Mouse (Mus musculus) intestine, postnatal 0 days (tissue): ENCODE results near the gene Rmi2. TPM values are rescaled to one million over a fixed set of nuclear protein-coding genes. Genes with fewer than 3 reads are reported as not detected.

Experiments used
- ATAC-seq: fragments of 200-750 bp; cut with Nextera tagmentation; 2 replicates; pipeline ENCODE4 v1.8.0; 2017; ENCODE audit warnings: mild to moderate bottlenecking, moderate TSS enrichment, moderate library complexity
- H3K27ac ChIP-seq: fragments of 300-500 bp; sonication (generic); 2 replicates; pipeline ENCODE4 v1.5.1; 2014; ENCODE audit warnings: mild to moderate bottlenecking, low read depth, low read length, moderate library complexity
- H3K27me3 ChIP-seq: fragments of 300-500 bp; sonication (generic); replicated peaks from 2 replicates; pipeline ENCODE4 v1.6.1; 2014; ENCODE audit warnings: low read length, mixed read lengths; ENCODE audit not compliant: control insufficient read depth, insufficient read depth
- H3K36me3 ChIP-seq: fragments of 300-500 bp; sonication (generic); 2 replicates; pipeline ENCODE4 v1.6.1; 2014; ENCODE audit warnings: mild to moderate bottlenecking, moderate library complexity; ENCODE audit not compliant: control insufficient read depth, insufficient read depth
- H3K4me1 ChIP-seq: fragments of 300-500 bp; sonication (generic); replicated peaks from 2 replicates; pipeline ENCODE4 v1.6.1; 2014; ENCODE audit warnings: antibody characterized with exemption, low read length, mixed read lengths; ENCODE audit not compliant: control insufficient read depth, insufficient read depth
- H3K4me2 ChIP-seq: fragments of 300-500 bp; sonication (generic); replicated peaks from 2 replicates; pipeline ENCODE4 v1.6.1; 2014; ENCODE audit warnings: low read depth, mild to moderate bottlenecking, moderate library complexity
- H3K4me3 ChIP-seq: fragments of 300-500 bp; sonication (generic); 2 replicates; pipeline ENCODE4 v1.5.1; 2014; ENCODE audit warnings: low read depth, low read length
- H3K9ac ChIP-seq: fragments of 300-500 bp; sonication (generic); 2 replicates; pipeline ENCODE4 v1.6.1; 2014; ENCODE audit warnings: mild to moderate bottlenecking, low read depth, low read length
- H3K9me3 ChIP-seq: fragments of 300-500 bp; sonication (generic); 2 replicates; pipeline ENCODE4 v1.6.1; 2016; ENCODE audit warnings: mixed run types; ENCODE audit not compliant: control insufficient read depth
- CTCF ChIP-seq: sonication (generic); IDR thresholded peaks from 2 replicates; pipeline ENCODE4 v1.5.1; 2016; ENCODE audit warnings: low read depth, mild to moderate bottlenecking, control low read depth, antibody characterized with exemption, moderate library complexity
- WGBS: fragments of 180-500 bp; shearing (Covaris S2); extraction: QIAGEN DNeasy Blood & Tissue Kit; methylation state at CpG from one replicate; pipeline ENCODE4 v1.1.7; 2014; 5-methylcytosine and 5-hydroxymethylcytosine counted together
- polyA plus RNA-seq: library from polyadenylated mRNA; unstranded; fragments of >200 nt; fragmentation: Nextera tagmentation; extraction: Ambion mirVana; gene quantifications from 2 replicates; pipeline ENCODE4 v1.2.1, GENCODE M21; 2015

The Rmi2 gene
- polyA plus RNA-seq: 0.53 and 0.88 TPM in 2 replicates

DNA sequence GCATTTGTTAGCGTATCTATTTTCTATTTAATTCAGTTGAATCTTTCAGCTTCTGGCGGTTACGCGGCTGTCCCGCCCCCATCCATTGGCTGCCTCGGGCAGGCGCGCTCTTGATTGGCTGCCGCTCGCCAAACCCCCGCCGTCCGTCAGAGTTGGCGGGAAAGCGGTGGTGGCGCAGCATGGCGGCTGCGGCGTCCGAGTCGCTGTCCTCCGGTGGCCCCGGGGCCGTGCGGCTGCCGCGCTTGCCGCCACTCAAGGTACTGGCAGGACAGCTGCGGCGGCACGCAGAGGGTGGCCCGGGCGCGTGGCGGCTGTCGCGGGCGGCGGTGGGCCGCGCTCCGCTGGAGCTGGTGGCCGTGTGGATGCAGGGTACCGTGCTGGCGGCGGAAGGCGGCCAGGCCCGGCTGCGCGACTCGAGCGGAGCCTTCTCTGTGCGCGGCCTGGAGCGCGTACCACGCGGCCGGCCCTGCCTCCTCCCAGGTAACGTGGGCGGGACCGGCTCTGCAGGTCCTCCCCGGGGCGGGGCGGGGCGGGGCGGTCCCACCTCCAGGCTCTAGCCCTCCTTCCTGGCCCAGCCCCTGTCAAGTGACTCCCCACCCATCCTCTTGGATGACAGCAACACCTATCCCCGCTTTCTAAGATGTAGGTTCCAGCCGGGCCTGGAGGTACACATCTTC lies at the start of gene Rmi2:
Gene Rmi2, plus strand, starts transcription at position 149 of the 677 bp plus-strand sequence.
- Histone ChIP-seq H3K27me3 (no peaks in the 10 kb centered on the region), H3K9ac (peak within 1 kb of the TSS; percentile 59), H3K4me1 (0 out of 2 replicates have a peak, but pooled peaks cover 7% of the 10 kb centered on the region), H3K36me3 (no peaks in the 10 kb centered on the region), H3K4me2 (peak within 1 kb of the TSS; percentile 98), H3K4me3 (peak within 1 kb of the TSS; percentile 76), H3K27ac (peak within 1 kb of the TSS; percentile 73; the same call in 1 of the 2 replicates), H3K9me3 (no peaks in the 10 kb centered on the region)
- WGBS: under 1% methylated on average over 66 of the region's 69 CpGs
- TF ChIP-seq CTCF: no peak
- peak; percentile 87 for ATAC-seq

DNA sequence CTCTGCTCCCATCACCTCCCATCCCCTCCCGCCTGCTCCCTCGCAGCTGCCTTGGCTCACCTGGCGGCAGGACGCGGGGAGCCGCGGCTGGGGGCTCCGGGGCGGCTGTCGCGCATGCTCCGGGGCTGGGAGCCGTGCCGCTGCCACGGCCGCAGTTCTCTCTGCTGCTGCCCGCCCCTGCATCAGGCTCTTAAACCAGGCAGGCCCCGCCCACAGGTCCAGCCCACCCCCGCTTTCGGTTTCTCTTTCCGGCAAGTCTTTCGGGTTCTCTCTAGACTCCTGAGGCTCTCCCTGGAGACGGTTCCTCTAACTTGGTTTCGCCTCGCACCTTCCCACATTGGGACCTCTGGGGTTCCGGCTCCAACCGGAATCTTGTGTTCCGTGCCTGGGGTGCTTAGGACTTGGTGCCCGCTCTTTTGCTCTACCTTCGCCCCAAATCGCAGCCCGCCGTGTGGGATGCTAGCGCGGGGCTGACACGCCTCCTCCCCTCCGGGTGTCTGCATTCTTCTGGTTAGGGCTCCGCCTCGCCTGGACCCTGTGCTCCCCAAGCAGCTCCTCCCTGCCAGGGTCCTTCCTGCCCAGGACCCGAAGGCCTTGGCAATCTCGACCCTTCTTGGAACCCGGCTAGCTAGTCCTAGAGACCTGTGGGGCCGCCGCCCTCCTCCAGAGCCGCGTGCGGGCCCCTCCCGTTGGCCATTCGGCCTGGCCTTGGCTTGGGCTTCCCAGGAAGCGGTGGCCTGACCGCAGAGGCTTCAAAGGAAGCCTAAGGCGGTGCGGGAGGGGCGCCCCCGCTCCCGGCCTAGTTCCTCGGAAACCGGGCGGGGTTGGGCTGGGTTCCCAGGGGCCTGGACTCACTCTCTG lies 49.3 kb upstream of the Rmi2 start, which contains the start of gene Socs1:
Gene Socs1, minus strand, starts transcription at position 166 of the 861 bp plus-strand sequence.
- Histone ChIP-seq H3K4me3 (peak within 1 kb of the TSS; percentile 81), H3K27ac (peak within 1 kb of the TSS; percentile 97), H3K27me3 (no peaks in the 10 kb centered on the region), H3K4me2 (peak within 1 kb of the TSS; percentile 100), H3K4me1 (0 out of 2 replicates have a peak, but pooled peaks cover 8% of the 10 kb centered on the region), H3K36me3 (no peaks in the 10 kb centered on the region), H3K9me3 (no peaks in the 10 kb centered on the region), H3K9ac (peak within 1 kb of the TSS; percentile 77)
- TF ChIP-seq CTCF: no peak
- peak; percentile 85 for ATAC-seq
- WGBS: under 1% methylated on average over 59 of the region's 59 CpGs

DNA sequence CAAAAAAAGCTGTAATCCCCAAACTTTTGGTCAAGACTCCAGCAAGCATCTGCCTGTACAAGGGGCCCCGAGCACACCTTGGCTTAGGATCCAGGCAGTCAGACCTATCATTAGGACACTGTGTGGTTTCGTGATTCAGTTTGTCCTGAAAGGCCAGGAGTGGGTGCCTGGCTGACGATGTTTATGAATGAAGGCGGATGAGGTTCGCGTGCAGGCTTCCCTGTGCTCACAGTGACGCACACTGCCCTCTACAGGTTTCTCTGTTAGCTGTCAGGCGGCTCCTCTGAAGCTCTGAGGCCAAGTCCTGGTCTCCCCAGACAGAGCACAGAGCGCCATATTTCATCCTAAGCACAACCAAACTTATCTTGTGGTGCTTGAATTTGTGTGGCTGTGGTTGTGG lies 48.6 kb upstream of the Rmi2 start:
- H3K9ac ChIP-seq: peak overlapping the region; percentile 77
- H3K9me3 ChIP-seq: no peaks in the 10 kb centered on the region
- H3K4me1 ChIP-seq: 0 out of 2 replicates have a peak, but pooled peaks cover 8% of the 10 kb centered on the region
- peak; percentile 44 for ATAC-seq
- 3% methylated on average over 9 of the region's 9 CpGs for WGBS
- TF ChIP-seq CTCF: peak; percentile 95
- H3K27me3 ChIP-seq: no peaks in the 10 kb centered on the region
- H3K36me3 ChIP-seq: no peaks in the 10 kb centered on the region
- peak overlapping the region; percentile 97 for H3K27ac ChIP-seq
- H3K4me2 ChIP-seq: peak overlapping the region; percentile 100
- peak overlapping the region; percentile 81 for H3K4me3 ChIP-seq

- H3K4me2 ChIP-seq: no peak overlapping the region
- H3K27me3 ChIP-seq: no peaks in the 10 kb centered on the region
- 0 out of 2 replicates have a peak, but pooled peaks cover 8% of the 10 kb centered on the region for H3K4me1 ChIP-seq
- H3K36me3 ChIP-seq: no peaks in the 10 kb centered on the region
- 71% methylated on average over 4 of the region's 4 CpGs for WGBS
- no peak overlapping the region for H3K9ac ChIP-seq
- no peak for ATAC-seq
- H3K27ac ChIP-seq: 0 out of 2 replicates have a peak overlapping the region, but pooled peaks have one; percentile 97
- no peaks in the 10 kb centered on the region for H3K9me3 ChIP-seq
- H3K4me3 ChIP-seq: no peak overlapping the region
- TF ChIP-seq CTCF: no peak
Observed at GRCm38 (mm10) chr16:10786782-10787547, 47.9 kb upstream of the Rmi2 start.

GRCm38 (mm10) chr16:10787548-10788058 lies 47.3 kb upstream of the Rmi2 start:
- H3K4me3 ChIP-seq: no peak overlapping the region
- no peak overlapping the region for H3K4me2 ChIP-seq
- no peaks in the 10 kb centered on the region for H3K27me3 ChIP-seq
- no peaks in the 10 kb centered on the region for H3K9me3 ChIP-seq
- no peak overlapping the region for H3K27ac ChIP-seq
- TF ChIP-seq CTCF: peak; percentile 28; the same call in 1 of the 2 replicates
- no peak overlapping the region for H3K9ac ChIP-seq
- H3K4me1 ChIP-seq: 0 out of 2 replicates have a peak, but pooled peaks cover 8% of the 10 kb centered on the region
- no peak for ATAC-seq
- 76% methylated on average over 7 of the region's 7 CpGs for WGBS
- no peaks in the 10 kb centered on the region for H3K36me3 ChIP-seq
